Mouse (Mus musculus) lung, postnatal 14 days (tissue): ENCODE data around the gene Sh3pxd2a.
A peak's percentile ranks its signal among the peaks of the same experiment; 100 is the strongest.

Experiments
- DNase-seq: peaks from one replicate; pipeline ENCODE4 v3.0.0; 2021

The Sh3pxd2a gene

GRCm38 (mm10) chr19:47228725-47229252 is 235.4 kb downstream of the Sh3pxd2a start:
- peak; percentile 61 for DNase-seq

- DNase-seq: no peak
Measured at GRCm38 (mm10) chr19:47225791-47226190, 238.4 kb downstream of the Sh3pxd2a start.

GRCm38 (mm10) chr19:47224743-47225142 is 239.5 kb downstream of the Sh3pxd2a start:
- peak; percentile 27 for DNase-seq

GRCm38 (mm10) chr19:47222841-47223557 is 241.2 kb downstream of the Sh3pxd2a start:
- DNase-seq: peak; percentile 5

GRCm38 (mm10) chr19:47222154-47222840 is 241.9 kb downstream of the Sh3pxd2a start:
- no peak for DNase-seq

GRCm38 (mm10) chr19:47221500-47222153 is 242.6 kb downstream of the Sh3pxd2a start:
- no peak for DNase-seq

GRCm38 (mm10) chr19:47221006-47221405 is 243.2 kb downstream of the Sh3pxd2a start:
- DNase-seq: no peak

- DNase-seq: no peak
Measured at GRCm38 (mm10) chr19:47220232-47220631, 244.0 kb downstream of the Sh3pxd2a start.

- no peak for DNase-seq
Measured at GRCm38 (mm10) chr19:47219622-47220021, 244.6 kb downstream of the Sh3pxd2a start.

- DNase-seq: no peak
Measured at GRCm38 (mm10) chr19:47216766-47217165, 247.4 kb downstream of the Sh3pxd2a start.

GRCm38 (mm10) chr19:47213470-47213869 is 250.7 kb downstream of the Sh3pxd2a start:
- DNase-seq: no peak

GRCm38 (mm10) chr19:47212401-47212800 is 251.8 kb downstream of the Sh3pxd2a start:
- no peak for DNase-seq

GRCm38 (mm10) chr19:47211609-47212312 is 252.4 kb downstream of the Sh3pxd2a start:
- DNase-seq: no peak

GRCm38 (mm10) chr19:47210432-47210831 is 253.8 kb downstream of the Sh3pxd2a start:
- DNase-seq: no peak
